Mouse (Mus musculus) intestine, embryonic 14.5 days (tissue): ENCODE results near the gene Bcas3. TPM values are rescaled to one million over a fixed set of nuclear protein-coding genes. Genes with fewer than 3 reads are reported as not detected.
A peak's percentile ranks its signal among the peaks of the same experiment; 100 is the strongest.
"Not testable (repeated sequence)": the region's sequence is repeated elsewhere in the genome, so short reads cannot be mapped to it uniquely, and the experiment has no call there.

ENCODE experiments used
- ATAC-seq: fragments of 200-750 bp; cut with Nextera tagmentation; replicated peaks from 2 replicates; pipeline ENCODE4 v1.8.0; 2017; ENCODE audit warnings: low read depth, moderate number of reproducible peaks, moderate TSS enrichment, moderate library complexity; ENCODE audit not compliant: low FRiP score, low TSS enrichment
- DNase-seq: peaks from one replicate; pipeline ENCODE4 v3.0.0-alpha.2; 2018; ENCODE audit warnings: low spot score
- H3K27ac ChIP-seq: fragments of 300-500 bp; sonication (generic); 2 replicates; pipeline ENCODE4 v1.5.1; 2014; ENCODE audit warnings: low read depth, mild to moderate bottlenecking, control low read depth
- H3K27me3 ChIP-seq: fragments of 300-500 bp; sonication (generic); replicated peaks from 2 replicates; pipeline ENCODE4 v1.6.1; 2014; ENCODE audit warnings: low read length, control low read depth; ENCODE audit not compliant: control insufficient read depth, insufficient read depth
- H3K36me3 ChIP-seq: fragments of 300-500 bp; sonication (generic); 2 replicates; pipeline ENCODE4 v1.6.1; 2014; ENCODE audit warnings: low read length, control low read depth; ENCODE audit not compliant: control insufficient read depth, insufficient read depth
- H3K4me1 ChIP-seq: fragments of 300-500 bp; sonication (generic); replicated peaks from 2 replicates; pipeline ENCODE4 v1.6.1; 2014; ENCODE audit warnings: low read length, control low read depth, mixed read lengths; ENCODE audit not compliant: control insufficient read depth, insufficient read depth
- H3K4me2 ChIP-seq: fragments of 300-500 bp; sonication (generic); 2 replicates; pipeline ENCODE4 v1.6.1; 2014; ENCODE audit warnings: low read length
- H3K4me3 ChIP-seq: fragments of 300-500 bp; sonication (generic); 2 replicates; pipeline ENCODE4 v1.5.1; 2014; ENCODE audit warnings: low read depth, low read length, control low read depth, mixed read lengths
- H3K9ac ChIP-seq: fragments of 300-500 bp; sonication (generic); 2 replicates; pipeline ENCODE4 v1.6.1; 2014; ENCODE audit warnings: mild to moderate bottlenecking, low read length
- H3K9me3 ChIP-seq: fragments of 300-500 bp; sonication (generic); 2 replicates; pipeline ENCODE4 v1.6.1; 2016; ENCODE audit warnings: low read length, control low read depth; ENCODE audit not compliant: control insufficient read depth
- WGBS: fragments of 180-500 bp; shearing (Covaris S2); extraction: QIAGEN DNeasy Blood & Tissue Kit; methylation state at CpG from one replicate; pipeline ENCODE4 v1.1.7; 2014; 5-methylcytosine and 5-hydroxymethylcytosine counted together
- polyA plus RNA-seq: library from polyadenylated mRNA; unstranded; fragments of >200 nt; fragmentation: Nextera tagmentation; extraction: Ambion mirVana; gene quantifications from 2 replicates; pipeline ENCODE4 v1.2.1, GENCODE M21; 2014

Bcas3 gene
- polyA plus RNA-seq, 1 experiment from 2014 or later, result 17.9 TPM

GRCm38 (mm10) chr11:85709147-85709546, 356.2 kb downstream of the Bcas3 start:
- Histone ChIP-seq H3K27me3 (peaks cover 27% of the 10 kb centered on the region), H3K9me3 (0 out of 2 replicates have a peak, but pooled peaks cover 2% of the 10 kb centered on the region), H3K36me3 (no peaks in the 10 kb centered on the region), H3K4me3 (no peak overlapping the region), H3K4me1 (peaks cover 15% of the 10 kb centered on the region), H3K9ac (no peak overlapping the region), H3K27ac (no peak overlapping the region), H3K4me2 (no peak overlapping the region)
- 81% methylated on average over 6 of the region's 6 CpGs for WGBS
- no peak for DNase-seq
- ATAC-seq, result no peak

DNA sequence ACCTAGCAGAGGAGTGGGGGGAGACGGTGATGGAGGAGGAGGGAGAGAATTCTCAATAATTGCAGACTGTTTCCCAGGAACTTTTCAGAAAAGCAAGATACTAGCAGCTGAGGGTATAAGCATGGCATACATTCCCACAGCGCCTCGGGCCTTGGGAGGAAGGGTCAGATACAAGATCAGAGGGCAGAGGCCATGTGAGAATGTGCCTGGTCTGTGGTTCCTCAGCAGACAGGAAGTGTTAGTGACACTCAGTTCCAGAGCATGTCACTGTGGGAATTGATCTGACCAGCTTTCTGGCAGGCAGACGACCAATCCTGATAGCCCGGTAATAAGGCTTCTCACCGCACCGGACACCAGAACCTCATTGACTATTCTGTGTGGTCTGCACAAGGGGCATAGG, 357.2 kb downstream of the Bcas3 start:
- no peak for DNase-seq
- ATAC-seq, result no peak
- Histone ChIP-seq H3K36me3 (no peaks in the 10 kb centered on the region), H3K4me2 (no peak overlapping the region), H3K27me3 (peaks cover 34% of the 10 kb centered on the region), H3K27ac (no peak overlapping the region), H3K4me3 (no peak overlapping the region), H3K9me3 (0 out of 2 replicates have a peak, but pooled peaks cover 2% of the 10 kb centered on the region), H3K4me1 (peaks cover 21% of the 10 kb centered on the region), H3K9ac (no peak overlapping the region)
- WGBS, result 71% methylated on average over 7 of the region's 7 CpGs

DNA sequence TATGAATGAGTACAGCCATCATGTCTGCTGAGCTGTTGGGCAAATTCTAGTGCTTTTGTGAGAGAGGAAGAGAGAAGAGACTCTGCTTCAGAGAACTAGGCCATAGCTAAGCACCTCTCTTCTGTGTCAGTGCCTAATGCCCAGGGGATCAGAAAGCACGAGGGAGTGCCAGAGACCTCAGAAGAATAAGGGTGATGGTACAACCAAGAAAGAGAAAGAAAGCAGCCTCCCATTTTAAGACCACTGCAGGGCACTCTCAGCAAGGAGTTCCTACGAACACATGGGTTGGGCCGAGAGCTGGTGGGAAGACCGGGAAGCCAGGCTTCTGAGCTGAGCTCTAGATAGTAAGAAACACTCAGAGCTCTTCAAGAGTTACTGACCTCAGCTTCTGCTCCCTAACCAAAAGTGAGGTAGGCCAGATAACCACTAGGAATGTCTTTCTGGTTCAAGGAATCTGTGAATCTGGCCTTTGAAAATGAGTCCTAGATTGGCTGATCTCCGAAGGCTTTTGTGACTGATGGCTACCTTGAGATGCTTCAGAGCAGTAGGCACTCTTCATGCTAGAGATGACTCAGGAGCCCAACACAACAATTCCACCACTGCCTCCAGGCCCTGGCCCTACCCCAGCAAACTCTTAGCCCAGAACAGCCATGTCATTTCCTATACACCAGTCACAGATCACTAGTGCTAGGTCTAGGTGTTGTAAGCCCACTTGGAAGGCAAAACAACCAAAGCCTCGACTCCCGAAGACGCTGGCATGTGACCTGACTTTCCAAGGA, 359.2 kb downstream of the Bcas3 start:
- DNase-seq, result no peak
- Histone ChIP-seq H3K4me3 (no peak overlapping the region), H3K36me3 (no peaks in the 10 kb centered on the region), H3K4me1 (peaks cover 21% of the 10 kb centered on the region), H3K9me3 (no peaks in the 10 kb centered on the region), H3K9ac (no peak overlapping the region), H3K27me3 (peaks cover 47% of the 10 kb centered on the region), H3K27ac (0 out of 2 replicates have a peak overlapping the region, but pooled peaks have one; percentile 3), H3K4me2 (no peak overlapping the region)
- ATAC-seq, result no peak
- WGBS, result 86% methylated on average over 8 of the region's 8 CpGs

DNA sequence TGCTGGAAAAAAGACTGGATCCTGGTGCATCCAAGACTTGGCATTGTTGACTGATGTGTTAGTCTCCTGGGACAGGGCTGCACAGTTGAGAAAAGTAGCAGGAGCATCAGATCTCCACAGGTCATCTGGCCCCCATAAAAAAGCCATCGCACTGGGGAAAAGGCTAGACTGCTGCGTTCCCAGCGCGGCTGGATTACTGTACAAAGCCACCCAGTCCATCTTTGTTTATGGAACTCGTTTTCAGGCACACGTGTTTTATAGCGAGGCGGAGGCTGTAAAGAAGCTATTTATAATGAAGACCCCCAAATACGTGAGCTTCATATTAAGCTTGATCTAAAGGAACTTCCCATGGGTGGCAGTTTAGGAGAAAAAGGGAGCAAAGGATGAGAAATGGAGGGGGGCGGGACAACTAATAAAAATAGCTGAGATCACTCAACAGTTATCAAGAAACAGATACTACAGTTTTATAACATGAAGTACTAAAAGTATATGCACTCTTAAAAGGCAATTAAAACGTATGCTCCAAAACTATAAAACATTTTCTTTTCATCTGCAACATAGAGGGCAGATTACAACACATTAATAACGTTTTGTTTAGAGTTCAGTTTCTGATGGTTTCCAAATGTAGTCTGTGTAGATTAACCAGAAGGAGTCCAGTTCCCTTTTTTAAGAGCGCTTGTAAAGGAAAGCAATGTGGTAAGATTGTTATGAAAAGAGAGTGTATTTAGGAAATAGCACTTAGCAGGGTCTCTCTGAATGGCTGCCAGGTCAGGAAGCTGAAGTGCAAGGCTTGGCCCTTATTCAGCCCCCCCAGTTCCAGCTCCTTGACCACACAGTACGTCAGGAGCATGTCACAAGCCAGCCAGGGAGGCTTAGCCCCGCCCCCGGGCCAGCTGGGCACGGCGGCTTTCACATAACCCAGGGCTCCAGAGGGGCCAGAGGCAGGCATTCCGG, 360.2 kb downstream of the Bcas3 start:
- Histone ChIP-seq H3K9ac (no peak overlapping the region), H3K27ac (0 out of 2 replicates have a peak overlapping the region, but pooled peaks have one; percentile 3), H3K36me3 (no peaks in the 10 kb centered on the region), H3K27me3 (peaks cover 53% of the 10 kb centered on the region), H3K4me2 (peak overlapping the region; percentile 25; the same call in 1 of the 2 replicates), H3K4me3 (no peak overlapping the region), H3K9me3 (no peaks in the 10 kb centered on the region), H3K4me1 (peaks cover 21% of the 10 kb centered on the region)
- DNase-seq (peak; percentile 73), ATAC-seq (peak; percentile 75; the same call in 1 of the 2 replicates)
- WGBS, result 24% methylated on average over 19 of the region's 19 CpGs

DNA sequence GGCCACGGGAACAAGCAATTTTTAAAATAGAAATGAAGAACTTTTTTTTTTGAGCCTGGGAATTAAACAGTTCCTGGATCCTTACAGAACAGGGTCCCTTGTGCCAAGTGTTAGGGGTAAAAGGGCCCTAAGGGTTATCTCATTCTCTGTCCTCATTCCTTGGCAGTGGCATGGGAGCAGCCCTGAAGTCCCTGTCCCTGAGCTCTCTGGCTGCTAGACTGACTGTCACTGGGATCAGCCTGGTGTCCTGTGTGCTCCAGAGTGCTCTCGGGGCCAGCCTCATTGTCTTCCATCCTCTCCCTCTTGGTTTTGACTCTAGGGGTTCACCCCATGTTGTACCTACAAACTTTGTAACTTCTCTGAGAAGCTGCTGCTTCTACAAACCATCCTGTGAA, 360.8 kb downstream of the Bcas3 start:
- ATAC-seq (no peak), DNase-seq (no peak)
- Histone ChIP-seq H3K9me3 (no peaks in the 10 kb centered on the region), H3K4me1 (peaks cover 21% of the 10 kb centered on the region), H3K4me2 (peak overlapping the region; percentile 25; the same call in 1 of the 2 replicates), H3K27me3 (peaks cover 60% of the 10 kb centered on the region), H3K4me3 (no peak overlapping the region), H3K27ac (no peak overlapping the region), H3K9ac (no peak overlapping the region), H3K36me3 (no peaks in the 10 kb centered on the region)
- WGBS, result 24% methylated on average over 2 of the region's 2 CpGs

DNA sequence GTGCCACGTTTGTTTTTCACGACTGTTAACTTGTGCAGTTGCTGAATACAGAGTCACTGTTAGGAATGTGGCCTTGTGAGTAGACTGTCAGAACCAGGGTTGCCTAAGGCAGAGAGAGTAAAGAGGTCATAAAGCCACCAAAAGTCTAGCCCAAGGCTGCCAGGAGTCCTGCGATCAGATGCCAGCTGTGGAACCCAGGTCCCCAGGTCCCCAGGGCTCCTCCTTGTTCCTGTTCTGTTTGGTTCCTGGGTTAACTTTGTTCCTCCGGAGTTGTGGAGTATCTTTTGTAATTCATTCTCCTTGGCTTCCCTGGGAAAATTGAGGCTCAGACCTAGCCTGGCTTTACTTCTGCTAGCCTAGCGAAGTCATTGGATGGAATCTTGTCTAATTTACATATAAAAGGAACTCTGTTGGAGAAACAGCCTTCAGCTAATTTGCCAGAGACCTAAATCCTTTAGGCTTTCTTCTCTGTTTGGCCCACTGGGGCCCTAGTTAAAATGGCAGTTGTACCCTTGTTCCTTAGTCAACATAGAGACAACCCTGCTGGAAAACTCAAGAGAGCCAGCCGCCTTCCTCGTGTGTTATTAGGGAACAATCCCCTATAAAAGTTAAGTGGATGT, 361.5 kb downstream of the Bcas3 start:
- Histone ChIP-seq H3K27ac (no peak overlapping the region), H3K4me1 (peaks cover 22% of the 10 kb centered on the region), H3K27me3 (peaks cover 66% of the 10 kb centered on the region), H3K9me3 (no peaks in the 10 kb centered on the region), H3K4me3 (no peak overlapping the region), H3K9ac (no peak overlapping the region), H3K36me3 (no peaks in the 10 kb centered on the region), H3K4me2 (no peak overlapping the region)
- WGBS, result 33% methylated on average over 7 of the region's 7 CpGs
- DNase-seq, result no peak
- ATAC-seq, result no peak

- not testable (repeated sequence) for H3K27ac ChIP-seq, H3K9ac ChIP-seq, H3K4me3 ChIP-seq, H3K9me3 ChIP-seq, DNase-seq, H3K4me2 ChIP-seq, ATAC-seq, H3K36me3 ChIP-seq
- 82% methylated on average over 2 of the region's 2 CpGs for WGBS
- H3K4me1 ChIP-seq, result peaks cover 38% of the 10 kb centered on the region
- peaks cover 57% of the 10 kb centered on the region for H3K27me3 ChIP-seq
Measured at GRCm38 (mm10) chr11:85716730-85717129, 363.8 kb downstream of the Bcas3 start.

DNA sequence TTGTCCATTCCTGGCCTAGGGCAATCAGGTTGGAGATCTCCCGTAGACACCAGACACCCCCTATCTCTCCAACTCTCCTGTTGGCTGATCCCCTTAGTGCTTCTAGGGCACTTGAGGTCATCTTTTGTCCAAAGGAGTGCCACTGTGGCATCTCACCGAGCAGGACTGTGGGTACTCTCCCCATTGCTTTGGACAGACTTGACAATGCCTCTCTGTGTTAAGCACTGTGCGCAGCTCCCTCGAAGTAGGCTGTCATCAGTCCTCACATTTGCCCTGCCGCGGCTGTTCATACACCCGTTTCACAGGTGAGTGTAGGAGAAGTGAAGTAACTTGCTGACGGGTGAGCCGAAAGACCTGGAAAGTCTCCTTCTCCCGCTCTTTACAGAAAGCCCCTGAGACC, 366.1 kb downstream of the Bcas3 start:
- H3K9me3 ChIP-seq, result no peaks in the 10 kb centered on the region
- H3K36me3 ChIP-seq, result no peaks in the 10 kb centered on the region
- H3K27ac ChIP-seq, result no peak overlapping the region
- no peak overlapping the region for H3K4me2 ChIP-seq
- DNase-seq (no peak), ATAC-seq (no peak)
- peaks cover 24% of the 10 kb centered on the region for H3K4me1 ChIP-seq
- peaks cover 53% of the 10 kb centered on the region for H3K27me3 ChIP-seq
- 87% methylated on average over 10 of the region's 10 CpGs for WGBS
- H3K9ac ChIP-seq, result no peak overlapping the region
- H3K4me3 ChIP-seq, result no peak overlapping the region
